Mouse (Mus musculus) embryonic fibroblast, embryonic 13.5 days (primary cell): ENCODE measurements around the gene Fcho2. TPM values are rescaled to one million over a fixed set of nuclear protein-coding genes. Genes with fewer than 3 reads are reported as not detected.

Source experiments
- H3K27ac ChIP-seq: 2 replicates; pipeline ENCODE4 v1.5.1; 2012; ENCODE audit warnings: low read length, control low read depth, inconsistent platforms; ENCODE audit not compliant: insufficient read depth
- H3K4me1 ChIP-seq: 2 replicates; pipeline ENCODE4 v1.6.1; 2011; ENCODE audit warnings: low read length; ENCODE audit not compliant: control insufficient read depth, insufficient read depth
- H3K4me3 ChIP-seq: 2 replicates; pipeline ENCODE4 v1.5.1; 2011; ENCODE audit warnings: mild to moderate bottlenecking, control low read depth, low read length; ENCODE audit not compliant: insufficient read depth
- CTCF ChIP-seq: IDR thresholded peaks from 2 replicates; pipeline ENCODE4 v1.5.1; 2011; ENCODE audit warnings: mild to moderate bottlenecking, control low read depth, low read length, moderate library complexity, borderline replicate concordance; ENCODE audit not compliant: insufficient read depth
- POLR2A ChIP-seq: IDR thresholded peaks from 2 replicates; pipeline ENCODE4 v1.6.1; 2011; ENCODE audit warnings: low read depth, mild to moderate bottlenecking, control low read depth, low read length, moderate library complexity
- polyA plus RNA-seq: library from polyadenylated mRNA; stranded (reverse); fragments of >200 nt; gene quantifications from 2 replicates; pipeline ENCODE4 v1.2.4, GENCODE M21; 2011; ENCODE audit warnings: low read depth; ENCODE audit not compliant: missing spikeins, insufficient read length

The Fcho2 gene
- polyA plus RNA-seq, 1 experiment, result 57.6 TPM

- TF ChIP-seq CTCF (no peak), POLR2A (no peak)
- Histone ChIP-seq H3K27ac (no peak overlapping the region), H3K4me1 (no peaks in the 10 kb centered on the region; the same call in none of the 2 replicates), H3K4me3 (no peak overlapping the region)
These were observed 130.9 kb downstream of the Fcho2 start for GRCm38 (mm10) chr13:98684144-98684900.

DNA sequence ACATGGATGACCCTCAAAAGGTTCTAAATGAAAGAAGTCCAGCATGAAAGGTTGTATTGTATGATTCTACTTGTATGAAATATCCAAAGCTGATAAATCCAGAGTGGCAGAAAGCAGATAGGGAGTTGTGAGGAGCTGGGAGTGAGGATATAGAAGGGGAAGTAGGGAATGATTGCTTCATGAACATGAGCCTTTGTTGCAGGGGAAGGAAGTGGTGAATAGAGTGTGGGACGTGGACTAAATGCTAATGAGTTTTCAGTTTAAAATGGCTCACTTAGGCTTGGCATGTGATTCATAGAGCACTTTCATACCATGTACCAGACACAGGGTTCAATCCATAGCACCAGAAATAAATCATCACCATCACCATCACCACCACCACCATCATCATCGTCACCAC is 131.8 kb downstream of the Fcho2 start:
- Histone ChIP-seq H3K4me1 (no peaks in the 10 kb centered on the region; the same call in none of the 2 replicates), H3K4me3 (no peak overlapping the region), H3K27ac (no peak overlapping the region)
- TF ChIP-seq CTCF, result no peak
- no peak for TF ChIP-seq POLR2A

- no peak overlapping the region for H3K27ac ChIP-seq
- TF ChIP-seq CTCF (no peak), POLR2A (no peak)
- no peaks in the 10 kb centered on the region; the same call in none of the 2 replicates for H3K4me1 ChIP-seq
- H3K4me3 ChIP-seq, result no peak overlapping the region
These were observed 134.7 kb downstream of the Fcho2 start for GRCm38 (mm10) chr13:98680470-98681060.

- TF ChIP-seq CTCF (no peak), POLR2A (no peak)
- Histone ChIP-seq H3K4me1 (no peaks in the 10 kb centered on the region; the same call in none of the 2 replicates), H3K27ac (peak overlapping the region; percentile 38; the same call in 1 of the 2 replicates), H3K4me3 (no peak overlapping the region)
These were observed 135.6 kb downstream of the Fcho2 start for GRCm38 (mm10) chr13:98679631-98680041.

DNA sequence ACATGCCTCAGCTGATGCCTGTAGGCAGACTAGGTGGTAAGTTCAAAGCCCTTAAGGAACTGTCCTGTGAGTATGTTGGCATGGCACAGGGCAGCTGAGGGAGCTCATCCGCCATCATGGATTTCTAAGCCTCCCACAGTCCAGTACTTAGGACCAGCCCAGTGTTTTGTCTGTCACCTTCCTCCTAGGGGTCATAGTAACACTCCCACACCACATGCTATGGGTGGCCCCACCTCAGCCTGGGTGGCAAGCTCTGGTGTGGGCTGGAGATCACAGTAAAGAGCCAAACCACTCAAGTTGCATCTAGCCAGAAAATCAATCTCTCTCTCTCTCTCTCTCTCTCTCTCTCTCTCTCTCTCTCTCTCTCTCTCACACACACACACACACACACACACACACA is 136.0 kb downstream of the Fcho2 start:
- H3K27ac ChIP-seq, result no peak overlapping the region; the same call in 1 of the 2 replicates
- no peak overlapping the region for H3K4me3 ChIP-seq
- H3K4me1 ChIP-seq, result no peaks in the 10 kb centered on the region; the same call in none of the 2 replicates
- no peak for TF ChIP-seq POLR2A
- TF ChIP-seq CTCF, result no peak

GRCm38 (mm10) chr13:98673922-98674321 is 141.3 kb downstream of the Fcho2 start:
- Histone ChIP-seq H3K4me1 (no peaks in the 10 kb centered on the region), H3K4me3 (no peak overlapping the region), H3K27ac (no peak overlapping the region)
- TF ChIP-seq POLR2A, result no peak
- TF ChIP-seq CTCF, result no peak

Other genes with a start within 250 kb of the Fcho2 start
- not detected in 2 replicates for gene Tmem174, start 178.0 kb downstream of the Fcho2 start, polyA plus RNA-seq
- gene Tmem171, start 120.6 kb downstream of the Fcho2 start, polyA plus RNA-seq, result 0.43 and 0.90 TPM in 2 replicates
- gene Tnpo1, start 110.9 kb upstream of the Fcho2 start, polyA plus RNA-seq, result 146 and 157 TPM in 2 replicates
- gene 1700024P04Rik, start 169.1 kb upstream of the Fcho2 start, polyA plus RNA-seq, result not detected in 2 replicates